Mouse (Mus musculus) brown adipose tissue, adult 24 weeks (tissue): ENCODE measurements around the gene Olfr1495. TPM values are rescaled to one million over a fixed set of nuclear protein-coding genes. Genes with fewer than 3 reads are reported as not detected.
"Not testable (repeated sequence)": the region's sequence is repeated elsewhere in the genome, so short reads cannot be mapped to it uniquely, and the experiment has no call there.

Experiments
- H3K27ac ChIP-seq: fragments of 200-500 bp; replicated peaks from 2 replicates; pipeline ENCODE4 v1.5.1; 2012; ENCODE audit warnings: low read depth, mild to moderate bottlenecking, low read length
- H3K4me1 ChIP-seq: fragments of 200-500 bp; 2 replicates; pipeline ENCODE4 v1.6.1; 2012; ENCODE audit warnings: low read length, mixed read lengths; ENCODE audit not compliant: control insufficient read depth, insufficient read depth, insufficient read length
- H3K4me3 ChIP-seq: fragments of 200-500 bp; 2 replicates; pipeline ENCODE4 v1.5.1; 2012; ENCODE audit warnings: low read depth, mild to moderate bottlenecking, low read length, moderate library complexity; ENCODE audit not compliant: insufficient read depth
- polyA plus RNA-seq: library from polyadenylated mRNA; stranded (reverse); fragments of >200 nt; gene quantifications from 2 replicates; pipeline ENCODE4 v1.2.4, GENCODE M21; 2012; ENCODE audit not compliant: missing spikeins, insufficient read depth, insufficient read length

The Olfr1495 gene
- polyA plus RNA-seq, result not detected in 2 replicates

- no peaks in the 10 kb centered on the region for H3K4me1 ChIP-seq
- no peak within 1 kb of the TSS for H3K4me3 ChIP-seq
- H3K27ac ChIP-seq, result no peak within 1 kb of the TSS
These were observed at the start of gene Olfr1495 for GRCm38 (mm10) chr19:13764306-13764705. TSS of gene Olfr1495 (plus strand) at chr19:13764606.

GRCm38 (mm10) chr19:13722978-13723377 lies 41.4 kb upstream of the Olfr1495 start, which contains the start of gene Olfr1493-ps1:
TSS of gene Olfr1493-ps1 (plus strand) at chr19:13723278.
- Histone ChIP-seq H3K4me3 (no peak within 1 kb of the TSS), H3K27ac (no peak within 1 kb of the TSS)

GRCm38 (mm10) chr19:13739428-13739827 lies 25.0 kb upstream of the Olfr1495 start, which contains the start of gene Olfr1494:
TSS of gene Olfr1494 (plus strand) at chr19:13739728.
- Histone ChIP-seq H3K4me3 (no peak within 1 kb of the TSS), H3K27ac (no peak within 1 kb of the TSS), H3K4me1 (no peaks in the 10 kb centered on the region)

More at GRCm38 (mm10) chr19:13722978-13723377, 41.4 kb upstream of the Olfr1495 start, which contains the start of gene Olfr1493-ps1:
- no peaks in the 10 kb centered on the region for H3K4me1 ChIP-seq

GRCm38 (mm10) chr19:13749366-13749765 lies 15.0 kb upstream of the Olfr1495 start:
- H3K27ac ChIP-seq, result no peak overlapping the region
- no peaks in the 10 kb centered on the region for H3K4me1 ChIP-seq
- H3K4me3 ChIP-seq, result no peak overlapping the region

- H3K4me3 ChIP-seq, result no peak overlapping the region
- no peak overlapping the region for H3K27ac ChIP-seq
These were observed 4.3 kb downstream of the Olfr1495 start for GRCm38 (mm10) chr19:13768565-13769276.

GRCm38 (mm10) chr19:13777578-13777977 lies 13.2 kb downstream of the Olfr1495 start, which contains the start of gene Olfr1496:
TSS of gene Olfr1496 (plus strand) at chr19:13777878.
- Histone ChIP-seq H3K4me3 (no peak within 1 kb of the TSS), H3K4me1 (no peaks in the 10 kb centered on the region), H3K27ac (no peak within 1 kb of the TSS)

More at GRCm38 (mm10) chr19:13768565-13769276, 4.3 kb downstream of the Olfr1495 start:
- no peaks in the 10 kb centered on the region for H3K4me1 ChIP-seq

- no peaks in the 10 kb centered on the region for H3K4me1 ChIP-seq
- no peak within 1 kb of the TSS for H3K27ac ChIP-seq
- H3K4me3 ChIP-seq, result no peak within 1 kb of the TSS
These were observed 33.7 kb downstream of the Olfr1495 start, which contains the start of gene Olfr1497 for GRCm38 (mm10) chr19:13798102-13798501. TSS of gene Olfr1497 (minus strand) at chr19:13798202.

GRCm38 (mm10) chr19:13805486-13805885 lies 41.1 kb downstream of the Olfr1495 start:
- not testable (repeated sequence) for H3K4me1 ChIP-seq, H3K27ac ChIP-seq, H3K4me3 ChIP-seq

- H3K4me1 ChIP-seq, result no peaks in the 10 kb centered on the region
- H3K27ac ChIP-seq, result no peak overlapping the region
- H3K4me3 ChIP-seq, result no peak overlapping the region
These were observed 48.4 kb downstream of the Olfr1495 start for GRCm38 (mm10) chr19:13812823-13813222.

- Histone ChIP-seq H3K4me1 (no peaks in the 10 kb centered on the region), H3K27ac (no peak overlapping the region), H3K4me3 (no peak overlapping the region)
These were observed 54.4 kb downstream of the Olfr1495 start for GRCm38 (mm10) chr19:13818827-13819226.

- no peak within 1 kb of the TSS for H3K27ac ChIP-seq
- no peaks in the 10 kb centered on the region for H3K4me1 ChIP-seq
- no peak within 1 kb of the TSS for H3K4me3 ChIP-seq
These were observed 54.9 kb downstream of the Olfr1495 start, which contains the start of gene Olfr1499 for GRCm38 (mm10) chr19:13819347-13819746. TSS of gene Olfr1499 (minus strand) at chr19:13819447.

Other genes with a start within 250 kb of the Olfr1495 start
- not detected in 2 replicates for gene Olfr1480, start 236.7 kb upstream of the Olfr1495 start, polyA plus RNA-seq
- not detected in 2 replicates for gene Olfr1484, start 181.1 kb upstream of the Olfr1495 start, polyA plus RNA-seq
- not detected in 2 replicates for gene Olfr1487, start 147.2 kb upstream of the Olfr1495 start, polyA plus RNA-seq
- gene Olfr1489, start 133.0 kb upstream of the Olfr1495 start, polyA plus RNA-seq, result 0.08 TPM in 1 of 2 replicates, not detected in the other
- not detected in 2 replicates for gene Olfr1490, start 113.5 kb upstream of the Olfr1495 start, polyA plus RNA-seq
- not detected in 2 replicates for gene Olfr1491, start 67.3 kb upstream of the Olfr1495 start, polyA plus RNA-seq
- not detected in 2 replicates for gene Olfr1493-ps1, start 41.3 kb upstream of the Olfr1495 start, polyA plus RNA-seq
- gene Olfr1494, start 24.9 kb upstream of the Olfr1495 start, polyA plus RNA-seq, result not detected in 2 replicates
- gene Olfr1496, start 13.3 kb downstream of the Olfr1495 start, polyA plus RNA-seq, result not detected in 2 replicates
- not detected in 2 replicates for gene Olfr1497, start 33.6 kb downstream of the Olfr1495 start, polyA plus RNA-seq
- gene Olfr1499, start 54.8 kb downstream of the Olfr1495 start, polyA plus RNA-seq, result not detected in 2 replicates
- gene Olfr1500, start 65.9 kb downstream of the Olfr1495 start, polyA plus RNA-seq, result not detected in 2 replicates
- gene Olfr1501, start 86.1 kb downstream of the Olfr1495 start, polyA plus RNA-seq, result not detected in 2 replicates
- not detected in 2 replicates for gene Olfr1502, start 97.2 kb downstream of the Olfr1495 start, polyA plus RNA-seq
- not detected in 2 replicates for gene Olfr1504, start 133.3 kb downstream of the Olfr1495 start, polyA plus RNA-seq
- gene Olfr1505, start 148.9 kb downstream of the Olfr1495 start, polyA plus RNA-seq, result not detected in 2 replicates